Mouse (Mus musculus): ENCODE measurements around the gene Pcp4l1.

DNA sequence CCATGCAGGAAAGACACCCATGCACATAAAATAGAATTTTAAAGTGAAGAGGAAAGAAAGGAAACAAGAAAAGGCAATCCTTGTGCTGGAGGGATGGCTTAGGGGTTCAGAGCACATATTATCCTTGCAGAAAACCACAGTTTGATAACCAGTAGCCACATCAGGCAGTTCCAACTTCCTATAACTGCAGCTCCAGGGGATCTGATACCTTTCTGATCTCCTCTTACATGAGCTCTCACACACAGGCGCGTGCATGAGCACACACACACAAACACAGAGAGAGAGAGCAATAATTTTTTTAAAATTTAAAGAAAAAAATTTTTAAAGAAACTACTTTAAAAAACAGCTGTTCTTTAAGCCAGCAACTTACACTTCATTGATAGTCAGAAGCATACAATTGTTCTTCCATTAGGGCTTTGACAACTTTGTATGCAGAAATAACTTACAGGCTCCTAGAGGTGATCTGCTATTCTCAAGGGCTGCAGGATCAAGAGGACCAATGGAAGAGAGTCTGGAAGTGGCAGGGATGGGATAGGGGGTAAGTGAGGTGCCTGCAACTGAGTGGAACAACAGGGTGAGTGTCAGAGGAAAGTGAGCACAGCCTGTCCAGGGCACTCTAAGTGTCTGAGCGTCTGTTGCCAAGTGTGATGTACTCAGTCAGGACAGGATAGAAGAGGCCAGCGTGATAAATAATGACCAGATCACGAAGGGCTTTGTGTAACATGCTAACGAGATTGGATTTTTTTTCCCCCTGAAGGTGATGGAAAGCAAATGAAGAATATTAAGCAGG is 9.8 kb upstream of the Pcp4l1 start:
- TF ChIP-seq CTCF (IDR thresholded peaks at IDR 0.05; ENCODE audit: control insufficient read depth, insufficient read depth, insufficient read length) (no peak), USF1 (IDR thresholded peaks at IDR 0.05; ENCODE audit: low read depth) (no peak), MYOG (IDR thresholded peaks at IDR 0.05; ENCODE audit: control insufficient read depth, extremely low read depth, insufficient read length) (no peak)

Measured in C2C12 (cell line).